Mouse (Mus musculus) adrenal gland, postnatal 25 days (tissue): ENCODE measurements around the gene Bnip1. TPM values are rescaled to one million over a fixed set of nuclear protein-coding genes. Genes with fewer than 3 reads are reported as not detected.
A peak's percentile ranks its signal among the peaks of the same experiment; 100 is the strongest.

ENCODE experiments used
- DNase-seq: peaks from one replicate; pipeline ENCODE4 v3.0.0; 2021; ENCODE audit warnings: mixed read lengths
- long read RNA-seq: library from polyadenylated mRNA; stranded (forward); transcript quantifications from one replicate; pipeline ENCODE4 v2.0.0, GENCODE M21; 2021
- total RNA-seq: library from RNA; stranded (reverse); gene quantifications from 2 replicates; pipeline ENCODE4 v1.2.3, GENCODE M21; 2021

The Bnip1 gene
- 27.8 and 30.6 TPM in 2 replicates for total RNA-seq
- long read RNA-seq, transcript Bnip1-201 (6 exons, 1,098 nt), result major isoform, 15 of 25 reads
- long read RNA-seq, partial matches to known transcripts, result 1 of 25 reads
- long read RNA-seq, other reads (novel, unspliced or antisense), result 5 of 25 reads

GRCm38 (mm10) chr17:26780750-26781571 is at the start of gene Bnip1:
Bnip1 (plus strand) TSS chr17:26781066.
- DNase-seq, result peak; percentile 76

GRCm38 (mm10) chr17:26742581-26742980 is 38.3 kb upstream of the Bnip1 start:
- DNase-seq, result no peak

GRCm38 (mm10) chr17:26743294-26743693 is 37.6 kb upstream of the Bnip1 start:
- no peak for DNase-seq

- no peak for DNase-seq
Observed at GRCm38 (mm10) chr17:26749975-26750374, 30.9 kb upstream of the Bnip1 start.

GRCm38 (mm10) chr17:26752297-26752696 is 28.6 kb upstream of the Bnip1 start:
- DNase-seq, result no peak

- DNase-seq, result no peak
Observed at GRCm38 (mm10) chr17:26753476-26753875, 27.4 kb upstream of the Bnip1 start.

GRCm38 (mm10) chr17:26767100-26767753 is 13.6 kb upstream of the Bnip1 start:
- DNase-seq, result no peak

GRCm38 (mm10) chr17:26767754-26768124 is 13.1 kb upstream of the Bnip1 start:
- DNase-seq, result no peak

GRCm38 (mm10) chr17:26776211-26776610 is 4.7 kb upstream of the Bnip1 start:
- DNase-seq, result no peak

GRCm38 (mm10) chr17:26778001-26778400 is 2.9 kb upstream of the Bnip1 start:
- DNase-seq, result no peak

- no peak for DNase-seq
Observed at GRCm38 (mm10) chr17:26778430-26779100, 2.3 kb upstream of the Bnip1 start.

- DNase-seq, result no peak
Observed at GRCm38 (mm10) chr17:26779471-26779870, 1.4 kb upstream of the Bnip1 start.

- DNase-seq, result no peak
Observed at GRCm38 (mm10) chr17:26781610-26782043, 761 bp downstream of the Bnip1 start.

- DNase-seq, result no peak
Observed at GRCm38 (mm10) chr17:26784525-26784924, 3.7 kb downstream of the Bnip1 start.

GRCm38 (mm10) chr17:26786586-26786985 is 5.7 kb downstream of the Bnip1 start:
- no peak for DNase-seq

- no peak for DNase-seq
Observed at GRCm38 (mm10) chr17:26788986-26789385, 8.1 kb downstream of the Bnip1 start.

GRCm38 (mm10) chr17:26789460-26790268 is 8.8 kb downstream of the Bnip1 start:
- DNase-seq, result no peak

GRCm38 (mm10) chr17:26790269-26791214 is 9.7 kb downstream of the Bnip1 start:
- no peak for DNase-seq

GRCm38 (mm10) chr17:26791580-26791979 is 10.7 kb downstream of the Bnip1 start:
- no peak for DNase-seq

- DNase-seq, result peak; percentile 21
Observed at GRCm38 (mm10) chr17:26792096-26792495, 11.2 kb downstream of the Bnip1 start.
